25 mouse cellular contexts compared by ENCODE assay signal in the genomic region with DNA sequence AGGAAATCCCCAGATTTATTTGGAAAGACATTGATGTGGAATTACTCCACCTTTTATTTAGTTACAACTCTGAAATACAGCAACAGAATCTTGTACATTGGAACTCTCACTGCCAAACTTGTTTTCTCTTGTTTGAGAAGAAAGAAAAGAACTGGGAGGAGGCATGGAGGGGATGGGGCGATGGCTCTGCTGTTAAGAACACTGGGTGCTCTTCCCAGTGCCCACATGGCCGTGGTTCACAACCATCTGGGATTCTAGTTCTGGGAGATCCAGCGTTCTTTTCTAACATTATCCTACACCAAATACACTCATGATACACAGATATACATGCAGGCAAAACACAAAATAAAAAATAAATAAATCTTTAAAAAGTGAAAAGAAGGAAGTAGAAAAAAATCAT.
DNase-seq lines count a peak whose midpoint lies in the region; ATAC-seq lines count a peak whose summit lies in the region.
"Had no signal": no experiment of that assay in that cellular context is flagged by ENCODE, and none has a peak within 500 bp of the region (broad histone marks: within the 10 kb centered on the region; RNA-seq: fewer than 3 reads in every experiment).

No protein-coding gene starts in this region.

- no peak for DNase-seq in kidney, postnatal 25 days
- DNase-seq in layer of hippocampus, adult 9-11 months, result peak; percentile 10
- no peak for DNase-seq in layer of hippocampus, adult 9-10 months (ENCODE audit: low spot score)
- DNase-seq in layer of hippocampus, postnatal 36 days, result peak; percentile 5 to 15
- DNase-seq: adrenal gland, adult 2 months; adrenal gland, postnatal 14 days; cerebellum, adult 11 months; cerebellum, adult 2 months; cerebellum, adult 9-11 months; cerebellum, postnatal 25 days; forebrain, postnatal 0 days; gastrocnemius, adult 2 months; gastrocnemius, postnatal 14 days; heart, adult 18-20 months; heart, postnatal 10 days; heart, postnatal 36 days had no signal

- H3K27me3 ChIP-seq in kidney, embryonic 15.5 days, result no peaks in the 10 kb centered on the region

- peak overlapping the region; percentile 22; the same call in 1 of the 2 replicates for H3K27ac ChIP-seq in kidney, embryonic 15.5 days
- H3K27ac ChIP-seq: embryonic facial prominence, embryonic 13.5 days; gastrocnemius, adult 2 months; heart, embryonic 15.5 days; hindbrain, embryonic 14.5 days; hindbrain, postnatal 0 days had no signal

- no peak for ATAC-seq in kidney, embryonic 15.5 days (replicated peaks; ENCODE audit: low FRiP score)
- no peak for ATAC-seq in erythroid progenitor cell, adult 5-6 weeks (replicated peaks; ENCODE audit: low FRiP score, poor library complexity, severe bottlenecking)
- ATAC-seq: CD4-positive, CD25-positive, alpha-beta regulatory T cell, adult 4 months; forebrain, embryonic 14.5 days; forebrain, postnatal 0 days; hindbrain, postnatal 0 days had no signal

- no peaks in the 10 kb centered on the region for H3K9me3 ChIP-seq in kidney, embryonic 15.5 days (replicated peaks)
- H3K9me3 ChIP-seq: embryonic facial prominence, embryonic 13.5 days; heart, embryonic 12.5 days; heart, embryonic 15.5 days had no signal

- no peak overlapping the region for H3K4me3 ChIP-seq in kidney, embryonic 15.5 days (replicated peaks)
- H3K4me3 ChIP-seq: embryonic facial prominence, embryonic 13.5 days; gastrocnemius, adult 2 months; heart, embryonic 12.5 days; heart, embryonic 15.5 days had no signal

- H3K36me3 ChIP-seq in kidney, embryonic 15.5 days, result no peaks in the 10 kb centered on the region
- H3K36me3 ChIP-seq: embryonic facial prominence, embryonic 13.5 days; heart, embryonic 12.5 days; heart, embryonic 15.5 days had no signal

- H3K9ac ChIP-seq in kidney, embryonic 15.5 days, result no peak overlapping the region
- H3K9ac ChIP-seq: embryonic facial prominence, embryonic 13.5 days; forebrain, postnatal 0 days; heart, embryonic 12.5 days; heart, embryonic 15.5 days; hindbrain, embryonic 14.5 days had no signal

- H3K4me2 ChIP-seq in kidney, embryonic 15.5 days, result no peak overlapping the region
- H3K4me2 ChIP-seq: embryonic facial prominence, embryonic 13.5 days; heart, embryonic 12.5 days; heart, embryonic 15.5 days; hindbrain, embryonic 14.5 days had no signal

- 84% methylated on average over 3 of the region's 3 CpGs for WGBS in kidney, embryonic 15.5 days

- no peaks in the 10 kb centered on the region for H3K4me1 ChIP-seq in kidney, embryonic 15.5 days
- H3K4me1 ChIP-seq: heart, embryonic 12.5 days; heart, embryonic 15.5 days had no signal

Comparison
In these comparisons a context has a peak if more than half of its experiments do, and no peak if none do; other contexts are left out.
1. DNase-seq: peak in layer of hippocampus, adult 9-11 months (single experiment) and layer of hippocampus, postnatal 36 days (2 of 2); none in kidney, postnatal 25 days (0 of 2) and layer of hippocampus, adult 9-10 months (single experiment).